Mouse (Mus musculus) cerebellum, adult 9-11 months (tissue): ENCODE results near the gene Clpp.

ENCODE experiments used
- DNase-seq: peaks from one replicate; pipeline ENCODE4 v3.0.0; 2022

Gene Clpp

DNA sequence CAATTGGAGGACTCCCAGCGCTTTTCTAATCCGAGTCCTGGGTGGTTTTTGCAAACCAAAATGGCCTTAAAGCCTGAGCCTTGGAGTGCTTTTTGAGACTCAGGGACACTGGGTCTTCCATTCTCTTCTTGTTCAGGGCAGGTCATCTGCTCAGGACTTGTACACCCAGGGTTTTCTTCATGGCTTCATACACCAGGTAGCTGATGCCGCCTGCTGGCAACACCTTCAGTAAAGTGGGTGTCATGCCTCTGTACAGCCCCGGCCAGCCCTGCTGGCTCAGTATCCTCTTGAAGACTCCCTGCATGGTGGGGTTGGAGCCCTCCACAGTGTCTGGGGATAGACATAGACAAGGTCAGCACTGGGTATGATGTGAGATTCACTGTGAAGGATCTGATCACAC lies 42.7 kb downstream of the Clpp start:
- peak; percentile 67 for DNase-seq

DNA sequence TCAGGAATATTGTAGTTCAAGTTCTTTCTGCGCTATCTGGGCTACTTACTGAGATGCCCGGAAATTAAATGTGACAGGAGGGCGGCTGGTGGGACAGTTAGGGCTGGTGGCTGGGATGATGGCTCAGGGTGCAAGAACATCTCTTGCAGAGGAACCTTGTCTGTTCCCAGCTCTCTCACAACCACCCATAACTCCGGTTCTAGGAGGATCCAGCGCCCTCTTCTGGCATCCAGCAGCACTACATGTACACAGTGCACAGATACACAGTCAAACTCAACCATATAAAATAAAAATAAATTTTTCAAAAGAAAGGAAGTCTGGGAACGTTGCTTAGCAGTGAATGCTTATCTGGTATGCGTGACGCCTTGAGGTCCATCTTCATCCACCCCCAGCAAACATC lies 48.9 kb downstream of the Clpp start:
- DNase-seq, result no peak

DNA sequence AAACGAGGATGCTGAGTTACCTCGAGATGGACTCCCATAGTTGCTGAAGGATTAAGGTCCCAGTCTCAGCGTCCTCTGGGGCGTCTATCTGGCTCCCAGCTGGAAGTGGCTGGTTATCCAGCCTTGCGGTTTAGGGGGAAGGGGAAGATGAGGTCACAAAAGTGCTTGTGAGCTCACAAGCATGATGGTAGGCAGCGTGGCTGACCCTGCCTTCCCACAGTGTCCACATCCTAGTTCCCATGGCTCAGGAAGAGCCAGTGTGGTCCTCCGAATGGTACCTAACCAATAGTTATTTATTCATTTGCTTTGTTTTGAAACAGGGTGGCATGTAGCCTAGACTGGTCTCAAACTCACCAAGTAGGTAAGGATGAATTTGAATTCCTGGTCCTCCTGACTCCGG lies 51.4 kb downstream of the Clpp start, which contains the start of gene Slc25a41:
TSS of gene Slc25a41 (minus strand) at position 101 of the 400 bp plus-strand sequence.
- DNase-seq, result no peak
